23 mouse cellular contexts compared by ENCODE assay signal in the genomic region with DNA sequence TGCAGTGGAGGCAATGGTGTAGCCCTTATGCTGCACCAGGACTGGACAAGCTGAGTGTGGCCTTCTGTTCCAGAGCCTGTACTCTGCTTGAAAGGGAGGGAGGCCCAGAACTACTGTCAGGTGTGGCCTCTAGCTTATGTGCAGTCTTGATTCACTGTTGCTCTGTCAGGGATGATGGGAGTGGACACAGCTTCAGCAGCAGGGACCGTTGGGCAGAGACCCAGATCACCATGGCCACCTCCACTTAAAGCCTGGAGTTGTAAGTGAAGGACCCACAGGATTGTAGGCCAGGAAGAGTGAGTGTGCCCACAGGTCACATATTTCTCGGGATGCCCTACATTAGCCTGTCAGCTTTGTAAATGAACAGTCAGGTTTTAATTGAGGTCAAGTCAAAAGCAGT.
DNase-seq lines count a peak whose midpoint lies in the region; ATAC-seq and TF ChIP-seq lines count a peak whose summit lies in the region.
"Had no signal": no experiment of that assay in that cellular context is flagged by ENCODE, and none has a peak within 500 bp of the region (broad histone marks: within the 10 kb centered on the region; RNA-seq: fewer than 3 reads in every experiment).

No protein-coding gene starts in this region.

- 38% methylated on average over 2 of the region's 2 CpGs for WGBS in lung, postnatal 0 days

- no peaks in the 10 kb centered on the region for H3K27me3 ChIP-seq in lung, postnatal 0 days (replicated peaks; ENCODE audit: insufficient read depth, low read length)
- H3K27me3 ChIP-seq: embryonic facial prominence, embryonic 15.5 days; heart, embryonic 12.5 days; hindbrain, embryonic 15.5 days had no signal

- no peaks in the 10 kb centered on the region for H3K9me3 ChIP-seq in lung, postnatal 0 days (ENCODE audit: low read length)
- H3K9me3 ChIP-seq: embryonic facial prominence, embryonic 15.5 days; forebrain, embryonic 10.5 days; G1E; hindbrain, embryonic 15.5 days had no signal

- ATAC-seq in lung, postnatal 0 days = no peak; the same call in 1 of the 2 replicates
- ATAC-seq: CD4-positive, CD25-positive, alpha-beta regulatory T cell, adult 4 months; forebrain, embryonic 14.5 days had no signal

- no peak overlapping the region for H3K9ac ChIP-seq in lung, postnatal 0 days (replicated peaks; ENCODE audit: low read depth)
- H3K9ac ChIP-seq: embryonic facial prominence, embryonic 15.5 days; heart, embryonic 12.5 days; hindbrain, embryonic 15.5 days had no signal

- no peaks in the 10 kb centered on the region for H3K36me3 ChIP-seq in lung, postnatal 0 days (ENCODE audit: insufficient read depth, low read length)
- H3K36me3 ChIP-seq: embryonic facial prominence, embryonic 15.5 days; forebrain, embryonic 10.5 days; heart, embryonic 12.5 days; hindbrain, embryonic 15.5 days had no signal

- peak overlapping the region; percentile 8; the same call in 1 of the 2 replicates for H3K27ac ChIP-seq in layer of hippocampus, adult 2 months
- no peak overlapping the region for H3K27ac ChIP-seq in lung, postnatal 0 days (ENCODE audit: low read length)
- H3K27ac ChIP-seq: embryonic facial prominence, embryonic 15.5 days; forebrain, embryonic 10.5 days; hindbrain, embryonic 15.5 days had no signal

- H3K4me2 ChIP-seq in lung, postnatal 0 days (replicated peaks; ENCODE audit: low read depth, low read length) = no peak overlapping the region
- H3K4me2 ChIP-seq: embryonic facial prominence, embryonic 15.5 days; heart, embryonic 12.5 days; hindbrain, embryonic 15.5 days had no signal

- DNase-seq in cerebellum, postnatal 10 days = peak; percentile 62 to 68
- DNase-seq in cerebellum, postnatal 36 days = no peak
- no peak for DNase-seq in layer of hippocampus, adult 2 months (ENCODE audit: low spot score in 2 of 2)
- DNase-seq in layer of hippocampus, adult 9-11 months = no peak
- DNase-seq in lung, postnatal 0 days (ENCODE audit: low spot score) = peak; percentile 5
- no peak for DNase-seq in lung, postnatal 14 days
- peak; percentile 22 for DNase-seq in right cerebral cortex, postnatal 4 days
- no peak for DNase-seq in right cerebral cortex, postnatal 25 days
- DNase-seq: adrenal gland, postnatal 10 days; B cell, adult 2 months; cerebellum, adult 11-12 months; cerebellum, adult 9-10 months; embryo, embryonic 11 days; gastrocnemius, postnatal 10 days; heart, postnatal 36 days had no signal

- no peak for TF ChIP-seq EP300 in lung, postnatal 0 days (IDR thresholded peaks at IDR 0.05)

- no peak overlapping the region for H3K4me3 ChIP-seq in layer of hippocampus, adult 2 months
- H3K4me3 ChIP-seq in lung, postnatal 0 days (ENCODE audit: low read depth, low read length) = no peak overlapping the region
- H3K4me3 ChIP-seq: embryonic facial prominence, embryonic 15.5 days; erythroblast, embryonic 14.5 days; forebrain, embryonic 10.5 days; heart, embryonic 12.5 days; hindbrain, embryonic 15.5 days had no signal

- no peaks in the 10 kb centered on the region for H3K4me1 ChIP-seq in lung, postnatal 0 days (ENCODE audit: insufficient read depth, low read depth, low read length)
- H3K4me1 ChIP-seq: embryonic facial prominence, embryonic 15.5 days; forebrain, embryonic 10.5 days; heart, embryonic 12.5 days; hindbrain, embryonic 15.5 days had no signal

- no peak for TF ChIP-seq CTCF in layer of hippocampus, adult 2 months (conservative IDR thresholded peaks at IDR 0.05)
- TF ChIP-seq CTCF in lung, postnatal 0 days (IDR thresholded peaks at IDR 0.05) = no peak

Comparison
In these comparisons a context has a peak if more than half of its experiments do, and no peak if none do; other contexts are left out.
1. DNase-seq: peak in cerebellum, postnatal 10 days (2 of 2), lung, postnatal 0 days (single experiment) and right cerebral cortex, postnatal 4 days (single experiment); none in cerebellum, postnatal 36 days (0 of 2), layer of hippocampus, adult 2 months (0 of 2), layer of hippocampus, adult 9-11 months (single experiment), lung, postnatal 14 days (single experiment) and right cerebral cortex, postnatal 25 days (single experiment).